Mouse (Mus musculus) C2C12 (cell line): ENCODE results near the gene Cask.

Experiments used
- CTCF ChIP-seq: IDR thresholded peaks from one replicate; pipeline ENCODE4 v1.5.1; 2011; ENCODE audit not compliant: control insufficient read depth, insufficient read depth, insufficient read length
- USF1 ChIP-seq: IDR thresholded peaks from one replicate; pipeline ENCODE4 v1.6.1; 2011; ENCODE audit warnings: low read depth, mild to moderate bottlenecking, control low read depth, moderate library complexity

DNA sequence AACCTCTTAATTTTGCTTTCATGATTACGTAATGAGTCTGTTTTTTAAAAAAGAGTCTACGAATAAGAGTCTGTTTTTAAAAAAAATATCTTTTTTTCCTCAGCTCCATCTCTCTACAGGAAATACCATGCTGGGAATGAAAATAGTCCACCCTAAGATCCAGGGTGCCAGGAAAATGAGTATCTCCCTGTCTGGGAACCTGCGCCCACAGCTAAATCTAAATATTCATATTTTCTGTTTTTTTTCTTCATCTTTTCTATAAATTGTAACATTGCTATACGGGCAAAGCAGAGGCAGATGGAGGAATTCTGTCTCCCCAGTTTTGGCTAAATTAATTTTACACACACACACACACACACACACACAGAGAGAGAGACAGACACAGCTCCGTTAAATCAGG, 337.3 kb downstream of the Cask start:
- TF ChIP-seq CTCF (no peak), USF1 (no peak)
